Mouse (Mus musculus) ES-Bruce4 (cell line): ENCODE measurements around the gene Calhm5.

Experiments
- CTCF ChIP-seq: IDR thresholded peaks from one replicate; pipeline ENCODE4 v1.8.1; 2011; ENCODE audit warnings: low read depth, low read length
- EP300 ChIP-seq: IDR thresholded peaks from 2 replicates; pipeline ENCODE4 v1.6.1; 2011; ENCODE audit warnings: low read depth, low read length; ENCODE audit not compliant: insufficient read depth
- POLR2A ChIP-seq: IDR thresholded peaks from one replicate; pipeline ENCODE4 v1.8.1; 2011; ENCODE audit warnings: low read length; ENCODE audit not compliant: insufficient read depth

GRCm38 (mm10) chr10:34096418-34096883 lies at the start of gene Calhm5:
- no peak for TF ChIP-seq CTCF
- no peak for TF ChIP-seq POLR2A
- no peak for TF ChIP-seq EP300
